Mouse (Mus musculus) ES-E14 (cell line): Measurements from ENCODE around the gene Angptl7. TPM values are rescaled to one million over a fixed set of nuclear protein-coding genes. Genes with fewer than 3 reads are reported as not detected.

ENCODE experiments used
- DNase-seq: peaks from one replicate; pipeline ENCODE4 v3.0.0-alpha.2; 2013; ENCODE audit warnings: low read depth, low spot score
- H3K27ac ChIP-seq: 2 replicates; pipeline ENCODE4 v1.5.1; 2012; ENCODE audit warnings: low read depth, mild to moderate bottlenecking, low read length, moderate library complexity, mixed read lengths; ENCODE audit not compliant: poor library complexity, insufficient read depth, severe bottlenecking
- H3K36me3 ChIP-seq: 2 replicates; pipeline ENCODE4 v1.6.1; 2012; ENCODE audit warnings: mild to moderate bottlenecking, low read length, moderate library complexity, mixed read lengths; ENCODE audit not compliant: control insufficient read depth, poor library complexity, insufficient read depth, severe bottlenecking
- H3K4me1 ChIP-seq, 2 experiments: fragments of 150-350 bp in 1 of 2; sonication (generic) in 1 of 2; 2 replicates each; pipeline ENCODE4 v1.6.1; 2012; ENCODE audit warnings: low read length in 2 of 2, mild to moderate bottlenecking in 1 of 2, mixed read lengths in 1 of 2; ENCODE audit not compliant: control insufficient read depth in 2 of 2, insufficient read depth in 2 of 2, poor library complexity in 1 of 2
- H3K4me3 ChIP-seq, 2 experiments: fragments of 150-350 bp in 1 of 2; sonication (generic) in 1 of 2; 2 replicates each; pipeline ENCODE4 v1.5.1; 2012; ENCODE audit warnings: low read length in 2 of 2, low read depth in 1 of 2, mild to moderate bottlenecking in 1 of 2, mixed read lengths in 1 of 2; ENCODE audit not compliant: insufficient read depth in 1 of 2, poor library complexity in 1 of 2, severe bottlenecking in 1 of 2
- H3K9ac ChIP-seq: 2 replicates; pipeline ENCODE4 v1.6.1; 2012; ENCODE audit warnings: low read depth, mild to moderate bottlenecking, low read length, mixed read lengths; ENCODE audit not compliant: poor library complexity, insufficient read depth, severe bottlenecking
- H3K9me3 ChIP-seq: fragments of 150-350 bp; sonication (generic); 2 replicates; pipeline ENCODE4 v1.6.1; 2012; ENCODE audit warnings: low read depth, mild to moderate bottlenecking, low read length; ENCODE audit not compliant: control insufficient read depth, insufficient read depth
- CHD2 ChIP-seq: IDR thresholded peaks from 2 replicates; pipeline ENCODE4 v1.6.1; 2014; ENCODE audit warnings: mild to moderate bottlenecking, low read depth, low read length, inconsistent platforms
- HCFC1 ChIP-seq: IDR thresholded peaks from 2 replicates; pipeline ENCODE4 v1.6.1; 2012; ENCODE audit warnings: low read length, inconsistent platforms, borderline replicate concordance; ENCODE audit not compliant: insufficient read depth
- MAFK ChIP-seq: IDR thresholded peaks from 2 replicates; pipeline ENCODE4 v1.6.1; 2014; ENCODE audit warnings: mild to moderate bottlenecking, low read depth, low read length, inconsistent platforms; ENCODE audit not compliant: insufficient read depth
- ZC3H11A ChIP-seq: IDR thresholded peaks from 2 replicates; pipeline ENCODE4 v1.6.1; 2012; ENCODE audit warnings: low read depth, mild to moderate bottlenecking, inconsistent platforms, low read length, borderline replicate concordance
- ZNF384 ChIP-seq: IDR thresholded peaks from 2 replicates; pipeline ENCODE4 v1.6.1; 2012; ENCODE audit warnings: low read depth, low read length, inconsistent platforms
- in situ Hi-C, 2 experiments: fragments of 600-800 bp; cut with MboI; formaldehyde crosslinking; loops; one replicate each; pipeline ENCODE4 v1.15.1; 2025; ENCODE audit warnings: low sequenced_read_pairs in 2 of 2, inconsistent platforms in 1 of 2; ENCODE audit not compliant: unreplicated experiment in 2 of 2
- total RNA-seq: library from RNA; depleted of rRNA; stranded (reverse); fragments of 300-350 nt; gene quantifications from 2 replicates; pipeline ENCODE4 v1.2.3, GENCODE M21; 2012

The Angptl7 gene
- total RNA-seq, 1 experiment, result 0.13 TPM

DNA sequence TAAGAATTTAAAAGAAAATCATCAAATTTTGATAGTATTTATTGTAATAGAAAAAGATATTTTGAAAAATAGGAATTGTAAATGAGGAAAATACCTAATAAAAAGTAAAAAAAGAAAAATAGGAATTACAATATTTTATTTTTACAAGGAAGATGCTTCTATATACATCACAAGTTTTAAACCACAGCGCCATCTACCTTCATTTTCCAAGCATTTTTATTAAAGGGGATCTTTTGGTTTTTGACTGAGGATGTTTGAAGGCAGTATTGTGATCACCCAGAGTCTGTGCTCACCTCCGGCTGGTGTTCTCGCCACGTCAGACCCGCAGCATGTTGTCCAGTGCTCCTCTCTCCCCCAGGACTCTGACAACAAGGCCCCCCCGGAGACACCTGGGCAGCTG, 5.1 kb downstream of the Angptl7 start:
- H3K9me3 ChIP-seq, result no peaks in the 10 kb centered on the region
- DNase-seq, result no peak
- H3K27ac ChIP-seq, result no peak overlapping the region
- in situ Hi-C loops, result no loop called here
- H3K36me3 ChIP-seq, result peaks cover 28% of the 10 kb centered on the region
- peaks cover 0 to 7% of the 10 kb centered on the region in 2 experiments; a peak in 1 of 4 replicates for H3K4me1 ChIP-seq
- no peak overlapping the region for H3K9ac ChIP-seq
- TF ChIP-seq ZNF384 (no peak), CHD2 (no peak)
- no peak overlapping the region for H3K4me3 ChIP-seq

DNA sequence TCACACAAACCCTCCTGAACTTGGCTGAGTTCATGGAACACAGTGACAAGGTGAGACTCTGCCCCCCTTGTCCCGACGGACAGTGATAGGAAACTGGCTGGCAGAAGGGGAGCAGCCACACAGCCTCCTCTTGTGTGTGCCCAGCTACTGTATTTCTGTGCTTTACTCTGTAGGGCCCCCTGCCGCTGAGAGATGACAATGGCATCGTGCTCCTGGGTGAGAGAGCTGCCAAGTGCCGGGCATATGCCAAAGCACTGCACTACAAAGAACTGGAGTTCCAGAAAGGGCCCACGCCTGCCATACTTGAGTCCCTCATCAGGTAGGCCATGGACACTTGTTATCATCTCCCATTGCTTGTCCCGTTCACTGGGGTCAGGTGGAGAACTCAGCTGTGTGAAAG, 8.8 kb downstream of the Angptl7 start:
- Histone ChIP-seq H3K4me1 (peaks cover 0 to 14% of the 10 kb centered on the region in 2 experiments; a peak in 2 of 4 replicates), H3K9me3 (no peaks in the 10 kb centered on the region), H3K36me3 (peaks cover 35% of the 10 kb centered on the region), H3K9ac (no peak overlapping the region), H3K4me3 (no peak overlapping the region), H3K27ac (no peak overlapping the region)
- DNase-seq, result no peak
- TF ChIP-seq CHD2 (no peak), MAFK (no peak), ZNF384 (no peak), HCFC1 (no peak), ZC3H11A (no peak)
- in situ Hi-C loops, result no loop called here

DNA sequence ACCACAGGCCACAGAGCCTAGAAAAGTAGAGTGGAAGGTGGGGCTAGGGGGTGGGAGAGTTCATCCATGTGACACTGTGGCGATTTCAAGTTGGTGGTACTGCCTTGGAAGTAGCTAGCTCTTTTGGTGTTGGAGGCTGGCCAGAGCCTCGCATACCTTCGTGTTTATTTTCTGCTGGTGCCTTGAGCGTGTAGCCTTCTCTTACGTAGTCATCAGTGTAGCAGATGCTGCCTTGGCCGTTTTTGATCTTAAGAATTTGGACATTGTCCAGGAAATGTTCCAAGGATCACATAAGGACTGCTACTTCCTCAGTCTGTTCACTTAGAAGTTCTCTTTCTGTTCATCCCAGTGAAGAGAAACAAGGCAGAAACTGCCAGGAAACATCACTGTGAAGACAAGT, 9.8 kb downstream of the Angptl7 start:
- Histone ChIP-seq H3K9ac (no peak overlapping the region), H3K4me1 (peaks cover 0 to 11% of the 10 kb centered on the region in 2 experiments; a peak in 2 of 4 replicates), H3K27ac (no peak overlapping the region), H3K9me3 (no peaks in the 10 kb centered on the region), H3K4me3 (no peak overlapping the region), H3K36me3 (peaks cover 42% of the 10 kb centered on the region)
- TF ChIP-seq ZC3H11A (no peak), ZNF384 (no peak), HCFC1 (no peak), MAFK (no peak), CHD2 (no peak)
- DNase-seq, result no peak
- in situ Hi-C loops, result no loop called here

DNA sequence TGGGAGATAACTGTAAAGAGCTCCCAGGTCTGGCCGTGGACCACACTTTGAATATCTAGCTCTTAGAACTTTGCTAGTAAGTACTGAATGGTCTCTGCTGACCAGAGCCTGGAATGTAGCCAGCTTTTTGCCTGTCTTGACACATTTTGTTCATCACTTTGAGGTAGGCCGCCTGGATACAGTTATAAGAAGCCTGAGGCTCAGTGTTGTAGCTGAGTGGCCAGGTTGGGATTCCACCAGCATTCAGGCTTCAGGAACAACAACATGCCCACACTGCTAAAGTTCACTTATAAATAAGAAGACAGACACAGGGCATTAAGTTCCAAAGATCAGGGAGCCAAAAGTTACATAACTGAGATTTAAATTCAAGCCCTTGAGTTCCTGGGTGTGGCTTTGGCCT, 12.4 kb downstream of the Angptl7 start:
- peaks cover 56% of the 10 kb centered on the region for H3K36me3 ChIP-seq
- peak overlapping the region; percentile 48; the same call in 1 of the 2 replicates for H3K27ac ChIP-seq
- in situ Hi-C loops, result no loop called here
- H3K4me3 ChIP-seq, result no peak overlapping the region
- no peak for TF ChIP-seq ZNF384
- TF ChIP-seq HCFC1, result no peak
- TF ChIP-seq ZC3H11A, result no peak
- TF ChIP-seq MAFK, result no peak
- no peak for TF ChIP-seq CHD2
- DNase-seq, result no peak
- no peaks in the 10 kb centered on the region for H3K9me3 ChIP-seq
- H3K9ac ChIP-seq, result no peak overlapping the region
- H3K4me1 ChIP-seq, result peaks cover 0 to 8% of the 10 kb centered on the region in 2 experiments; a peak in 2 of 4 replicates

DNA sequence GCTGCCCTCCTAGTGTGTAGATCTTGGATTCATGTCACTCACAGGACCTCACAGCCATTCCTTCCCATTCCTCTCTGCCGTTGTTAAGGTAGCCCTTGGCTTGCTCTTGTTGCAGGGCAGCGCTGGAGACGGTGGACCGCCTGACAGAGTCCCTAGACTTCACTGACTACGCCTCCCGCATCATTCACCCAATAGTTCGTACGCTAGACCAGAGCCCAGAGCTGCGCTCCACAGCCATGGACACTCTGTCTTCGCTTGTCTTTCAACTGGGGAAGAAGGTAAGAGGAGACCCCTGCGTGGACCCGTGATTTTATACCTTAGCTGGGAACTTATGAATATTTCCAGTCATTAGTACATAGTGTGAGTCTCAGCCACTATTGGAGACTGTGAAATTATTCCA, 15.7 kb downstream of the Angptl7 start:
- H3K27ac ChIP-seq, result no peak overlapping the region
- H3K4me1 ChIP-seq, result peaks cover 0 to 8% of the 10 kb centered on the region in 2 experiments; a peak in 2 of 4 replicates
- H3K9me3 ChIP-seq, result no peaks in the 10 kb centered on the region
- TF ChIP-seq ZNF384, result no peak
- no peak for TF ChIP-seq MAFK
- TF ChIP-seq HCFC1, result no peak
- no peak for TF ChIP-seq CHD2
- TF ChIP-seq ZC3H11A, result no peak
- peaks cover 50% of the 10 kb centered on the region for H3K36me3 ChIP-seq
- H3K9ac ChIP-seq, result no peak overlapping the region
- DNase-seq, result no peak
- in situ Hi-C loops, result no loop called here
- no peak overlapping the region for H3K4me3 ChIP-seq
